Mouse (Mus musculus): ENCODE data around the gene Ccn2.

DNA sequence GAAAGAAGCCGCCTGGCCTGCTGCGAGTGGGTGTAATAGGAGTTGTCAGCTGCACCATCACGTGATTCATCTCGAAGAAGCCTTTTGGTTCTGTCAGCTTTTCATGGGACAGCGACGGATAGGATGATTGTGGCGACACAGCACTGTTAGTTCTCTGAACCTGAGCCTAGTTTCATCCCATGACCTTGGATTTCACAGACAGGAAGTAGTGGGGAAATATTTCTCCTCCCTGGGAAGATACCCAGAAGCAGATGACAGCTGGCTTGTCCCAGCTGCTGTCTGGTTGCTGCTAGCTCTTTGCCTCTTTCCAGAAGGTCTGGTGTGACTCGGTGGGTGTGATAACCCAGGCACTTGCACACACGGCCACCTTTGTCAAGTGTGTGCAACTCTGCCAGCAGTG lies 39.0 kb downstream of the Ccn2 start:
- TF ChIP-seq EP300 (IDR thresholded peaks at IDR 0.05; ENCODE audit: low read depth) (peak; percentile 45), CTCF (IDR thresholded peaks at IDR 0.05; ENCODE audit: low read depth) (no peak)
